Mouse (Mus musculus): ENCODE data around the gene Zfhx3. TPM values are rescaled to one million over a fixed set of nuclear protein-coding genes. Genes with fewer than 3 reads are reported as not detected.

Zfhx3 gene
- total and polyA plus RNA-seq, 3 experiments: 0.23 to 2.5 TPM; not detected in 1

DNA sequence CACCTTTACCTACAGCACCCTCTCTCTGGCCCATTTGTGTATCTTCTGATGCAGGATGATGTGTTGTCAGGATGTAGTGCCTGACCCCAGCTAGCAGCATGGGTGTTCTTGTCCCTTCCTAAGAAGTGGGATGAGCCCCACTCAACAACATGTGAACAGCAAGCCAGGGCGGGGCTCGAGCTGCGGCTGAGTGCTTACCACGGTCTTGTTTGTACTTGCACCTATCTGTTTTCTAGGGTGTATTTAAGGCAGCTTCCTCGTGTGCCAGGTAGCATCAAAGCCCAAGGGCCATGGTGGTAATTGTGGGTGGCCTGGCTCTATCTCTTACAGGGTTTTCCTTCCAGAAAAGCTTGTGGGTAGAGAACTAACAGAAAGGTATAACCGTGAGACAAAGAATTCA, 937.7 kb downstream of the Zfhx3 start:
- no peaks in the 10 kb centered on the region for H3K9me3 ChIP-seq (replicated peaks; ENCODE audit: insufficient read depth, low read length)
- no peak for DNase-seq (ENCODE audit: low read depth, low spot score)
- H3K9ac ChIP-seq (ENCODE audit: control insufficient read depth, low read depth, low read length, poor library complexity, severe bottlenecking): no peak overlapping the region

GRCm38 (mm10) chr8:108881336-108881735, 938.9 kb downstream of the Zfhx3 start:
- no peaks in the 10 kb centered on the region for H3K36me3 ChIP-seq (ENCODE audit: control insufficient read depth in 1 of 2, insufficient read depth in 2 of 2, low read length in 2 of 2)
- H3K79me2 ChIP-seq (ENCODE audit: control insufficient read depth, insufficient read depth, low read length, poor library complexity): no peaks in the 10 kb centered on the region
- no peak overlapping the region for H3K27ac ChIP-seq (ENCODE audit: control insufficient read depth, low read depth, low read length)
- no peak for DNase-seq (ENCODE audit: low read depth, low spot score)
- TF ChIP-seq MYC (IDR thresholded peaks at IDR 0.05; ENCODE audit: low read depth, low read length) (no peak), USF2 (IDR thresholded peaks at IDR 0.05; ENCODE audit: borderline replicate concordance in 1 of 2, insufficient read depth in 1 of 2, low read depth in 1 of 2, low read length in 2 of 2) (no peak)
- no peaks in the 10 kb centered on the region for H3K9me3 ChIP-seq (replicated peaks; ENCODE audit: insufficient read depth, low read length)
- no peak overlapping the region for H3K9ac ChIP-seq (ENCODE audit: control insufficient read depth, low read depth, low read length, poor library complexity, severe bottlenecking)
- H3K4me1 ChIP-seq (ENCODE audit: control insufficient read depth in 1 of 2, insufficient read depth in 2 of 2, low read length in 2 of 2): peaks cover 0 to 1% of the 10 kb centered on the region in 2 experiments; a peak in 1 of 4 replicates
- H3K27me3 ChIP-seq (ENCODE audit: control insufficient read depth in 1 of 2, insufficient read depth in 2 of 2, low read length in 2 of 2): no peaks in the 10 kb centered on the region
- no peak overlapping the region for H3K4me3 ChIP-seq (ENCODE audit: control insufficient read depth in 1 of 2, insufficient read depth in 1 of 2, low read depth in 2 of 2, low read length in 2 of 2)

More for the DNA sequence above, 937.7 kb downstream of the Zfhx3 start:
- H3K4me1 ChIP-seq (ENCODE audit: control insufficient read depth in 1 of 2, insufficient read depth in 2 of 2, low read length in 2 of 2): peaks cover 0 to 9% of the 10 kb centered on the region in 2 experiments; a peak in 3 of 4 replicates
- no peaks in the 10 kb centered on the region for H3K36me3 ChIP-seq (ENCODE audit: control insufficient read depth in 1 of 2, insufficient read depth in 2 of 2, low read length in 2 of 2)
- TF ChIP-seq USF1 (IDR thresholded peaks at IDR 0.05; ENCODE audit: low read depth, low read length): no peak
- no peak for TF ChIP-seq ZC3H11A (IDR thresholded peaks at IDR 0.05; ENCODE audit: low read depth, low read length)
- no peak for TF ChIP-seq SIN3A (IDR thresholded peaks at IDR 0.05; ENCODE audit: low read length)
- no peak for TF ChIP-seq ETS1 (IDR thresholded peaks at IDR 0.05; ENCODE audit: low read depth, low read length)
- TF ChIP-seq SMC3 (IDR thresholded peaks at IDR 0.05; ENCODE audit: low read depth, low read length): no peak
- no peak for TF ChIP-seq CTCF (IDR thresholded peaks at IDR 0.05 in 2 of 3, conservative IDR thresholded peaks at IDR 0.05 in 1 of 3; ENCODE audit: control insufficient read depth in 1 of 3, insufficient read depth in 1 of 3, low read depth in 2 of 3, low read length in 3 of 3, poor library complexity in 1 of 3, severe bottlenecking in 1 of 3)
- no peak for TF ChIP-seq MEF2A (IDR thresholded peaks at IDR 0.05; ENCODE audit: extremely low read depth, insufficient replicate concordance, low read depth, low read length, poor library complexity, severe bottlenecking)
- TF ChIP-seq E2F4 (IDR thresholded peaks at IDR 0.05; ENCODE audit: borderline replicate concordance, low read depth, low read length): no peak
- no peak for TF ChIP-seq MAX (IDR thresholded peaks at IDR 0.05; ENCODE audit: low read length)
- no peak for TF ChIP-seq MAFK (IDR thresholded peaks at IDR 0.05; ENCODE audit: borderline replicate concordance, low read depth, low read length)
- no peak for TF ChIP-seq ZNF384 (IDR thresholded peaks at IDR 0.05; ENCODE audit: low read depth, low read length)
- TF ChIP-seq NELFE (IDR thresholded peaks at IDR 0.05; ENCODE audit: low read depth, low read length): no peak
- no peak for TF ChIP-seq TCF12 (IDR thresholded peaks at IDR 0.05; ENCODE audit: low read depth, low read length)
- no peak for TF ChIP-seq TAL1 (IDR thresholded peaks at IDR 0.05; ENCODE audit: low read length)
- no peak for TF ChIP-seq ZMIZ1 (IDR thresholded peaks at IDR 0.05; ENCODE audit: low read depth, low read length)
- no peak for TF ChIP-seq MYC (IDR thresholded peaks at IDR 0.05; ENCODE audit: low read depth, low read length)
- TF ChIP-seq NRF1 (IDR thresholded peaks at IDR 0.05; ENCODE audit: insufficient read depth, low read depth, low read length, poor library complexity, severe bottlenecking): no peak
- TF ChIP-seq CHD1 (IDR thresholded peaks at IDR 0.05; ENCODE audit: low read depth, low read length): no peak
- TF ChIP-seq MXI1 (IDR thresholded peaks at IDR 0.05; ENCODE audit: low read depth, low read length): no peak
- H3K4me3 ChIP-seq (ENCODE audit: control insufficient read depth in 1 of 2, insufficient read depth in 1 of 2, low read depth in 2 of 2, low read length in 2 of 2): no peak overlapping the region
- H3K79me2 ChIP-seq (ENCODE audit: control insufficient read depth, insufficient read depth, low read length, poor library complexity): no peaks in the 10 kb centered on the region
- no peaks in the 10 kb centered on the region for H3K27me3 ChIP-seq (ENCODE audit: control insufficient read depth in 1 of 2, insufficient read depth in 2 of 2, low read length in 2 of 2)
- H3K27ac ChIP-seq (ENCODE audit: control insufficient read depth, low read depth, low read length): no peak overlapping the region

Measured in MEL (cell line).